Mouse (Mus musculus): ENCODE data around the gene Gca. TPM values are rescaled to one million over a fixed set of nuclear protein-coding genes. Genes with fewer than 3 reads are reported as not detected.

Gca gene
- polyA plus RNA-seq, 1 experiment from 2014 or later = 6.8 TPM

DNA sequence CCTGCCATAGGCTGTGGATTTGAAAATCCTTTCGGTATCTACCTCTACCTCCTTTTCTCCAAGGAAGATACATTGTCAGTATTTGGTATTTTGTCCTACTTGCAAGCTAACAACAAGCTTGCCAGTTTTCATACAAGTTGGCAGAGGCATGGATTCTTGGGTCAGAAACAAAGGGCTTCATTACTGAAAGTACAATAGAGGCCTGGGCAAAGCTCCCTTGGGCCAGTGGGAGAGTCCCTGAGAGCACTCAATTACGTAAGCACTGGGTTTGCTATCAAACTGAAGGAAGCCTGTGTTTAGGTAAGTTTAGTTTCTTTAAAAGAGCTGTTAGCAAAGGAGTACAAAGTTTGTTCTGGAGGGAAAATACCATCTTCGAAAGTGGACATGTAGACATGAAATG lies 1.5 kb upstream of the Gca start:
- Histone ChIP-seq H3K9me3 (replicated peaks; ENCODE audit: control insufficient read depth, low read length) (no peaks in the 10 kb centered on the region), H3K27ac (ENCODE audit: low read length) (no peak overlapping the region), H3K4me1 (ENCODE audit: control insufficient read depth, insufficient read depth, low read length) (no peaks in the 10 kb centered on the region), H3K36me3 (ENCODE audit: control insufficient read depth, insufficient read depth, low read length) (no peaks in the 10 kb centered on the region), H3K4me2 (ENCODE audit: low read depth, low read length) (no peak overlapping the region), H3K9ac (ENCODE audit: low read length) (no peak overlapping the region), H3K4me3 (replicated peaks; ENCODE audit: low read length) (no peak overlapping the region), H3K27me3 (ENCODE audit: control insufficient read depth, insufficient read depth, low read length) (no peaks in the 10 kb centered on the region)
- ATAC-seq (ENCODE audit: insufficient read depth, low FRiP score) = no peak
- 81% methylated on average over 3 of the region's 3 CpGs for WGBS

DNA sequence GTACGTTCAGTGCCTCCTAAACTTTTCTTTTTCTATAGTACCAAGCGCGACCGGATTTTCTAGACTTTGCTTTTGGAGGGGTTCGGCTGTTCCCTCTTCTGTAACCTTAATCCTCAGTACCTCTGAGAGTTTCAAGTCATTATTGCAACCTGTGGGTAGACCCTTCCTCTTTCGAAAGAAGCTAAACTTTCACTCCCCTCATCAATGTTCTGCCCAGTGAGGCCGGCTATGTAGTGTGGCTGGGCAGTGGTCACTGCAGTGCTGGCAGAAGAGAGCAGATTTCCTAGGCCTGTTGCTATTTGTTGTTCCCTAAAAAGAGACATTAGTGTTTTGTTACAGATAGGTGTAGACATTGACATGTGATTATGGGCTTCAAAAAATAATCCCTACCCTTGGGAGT lies 754 bp downstream of the Gca start:
- Histone ChIP-seq H3K36me3 (ENCODE audit: control insufficient read depth, insufficient read depth, low read length) (no peaks in the 10 kb centered on the region), H3K9me3 (replicated peaks; ENCODE audit: control insufficient read depth, low read length) (no peaks in the 10 kb centered on the region), H3K4me1 (ENCODE audit: control insufficient read depth, insufficient read depth, low read length) (no peaks in the 10 kb centered on the region), H3K27ac (ENCODE audit: low read length) (no peak overlapping the region), H3K4me2 (ENCODE audit: low read depth, low read length) (peak overlapping the region; percentile 91), H3K9ac (ENCODE audit: low read length) (no peak overlapping the region), H3K27me3 (ENCODE audit: control insufficient read depth, insufficient read depth, low read length) (no peaks in the 10 kb centered on the region), H3K4me3 (replicated peaks; ENCODE audit: low read length) (peak overlapping the region; percentile 73)
- WGBS = 63% methylated on average over 7 of the region's 7 CpGs
- no peak for ATAC-seq (ENCODE audit: insufficient read depth, low FRiP score)

DNA sequence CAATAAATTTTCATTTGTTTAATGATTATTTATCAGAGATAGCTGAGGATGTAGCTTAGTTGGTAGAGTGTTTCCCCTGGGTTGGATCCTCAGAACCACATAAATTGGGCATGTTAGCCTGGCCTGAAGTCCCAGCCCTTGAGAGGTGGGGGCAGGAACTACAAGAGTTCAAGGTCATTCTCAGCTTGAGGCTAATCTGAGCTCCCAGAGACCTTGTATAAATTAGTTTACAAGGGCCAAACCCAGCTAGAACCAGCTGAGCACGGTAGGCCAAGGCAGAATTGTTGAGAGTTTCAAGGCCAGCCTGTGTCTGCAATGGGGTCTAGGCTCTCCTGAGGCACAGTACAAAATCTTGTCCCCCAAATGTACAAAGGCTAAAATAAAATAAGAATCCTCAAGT lies 1.5 kb downstream of the Gca start:
- WGBS = 39% methylated on average over 1 of the region's 1 CpGs
- Histone ChIP-seq H3K4me2 (ENCODE audit: low read depth, low read length) (no peak overlapping the region), H3K9me3 (replicated peaks; ENCODE audit: control insufficient read depth, low read length) (no peaks in the 10 kb centered on the region), H3K27me3 (ENCODE audit: control insufficient read depth, insufficient read depth, low read length) (no peaks in the 10 kb centered on the region), H3K4me3 (replicated peaks; ENCODE audit: low read length) (no peak overlapping the region), H3K36me3 (ENCODE audit: control insufficient read depth, insufficient read depth, low read length) (no peaks in the 10 kb centered on the region), H3K27ac (ENCODE audit: low read length) (no peak overlapping the region), H3K4me1 (ENCODE audit: control insufficient read depth, insufficient read depth, low read length) (no peaks in the 10 kb centered on the region), H3K9ac (ENCODE audit: low read length) (no peak overlapping the region)
- ATAC-seq (ENCODE audit: insufficient read depth, low FRiP score) = no peak

DNA sequence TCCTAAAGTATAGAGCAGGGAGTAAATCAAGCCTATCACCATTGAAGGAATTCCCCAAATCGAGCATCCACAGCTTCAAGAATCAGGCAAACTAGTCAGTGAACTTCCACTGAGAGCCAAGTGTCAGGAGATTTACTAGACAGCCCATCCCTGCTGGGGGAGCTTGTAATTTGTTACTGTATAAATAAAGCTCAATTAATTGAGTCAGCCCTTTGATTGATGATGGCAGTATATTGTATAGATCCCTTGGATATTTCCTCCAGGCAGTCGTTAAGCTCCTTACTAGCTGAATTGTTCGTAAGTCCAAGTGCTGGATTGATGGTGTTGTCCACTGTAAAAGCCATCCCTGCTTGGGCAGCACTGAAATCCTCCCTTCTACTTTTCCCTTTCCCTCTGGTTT lies 5.8 kb downstream of the Gca start:
- no peak overlapping the region for H3K9ac ChIP-seq (ENCODE audit: low read length)
- no peak overlapping the region for H3K4me2 ChIP-seq (ENCODE audit: low read depth, low read length)
- H3K4me3 ChIP-seq (replicated peaks; ENCODE audit: low read length) = no peak overlapping the region
- ATAC-seq (ENCODE audit: insufficient read depth, low FRiP score) = no peak
- H3K36me3 ChIP-seq (ENCODE audit: control insufficient read depth, insufficient read depth, low read length) = no peaks in the 10 kb centered on the region
- no peak overlapping the region for H3K27ac ChIP-seq (ENCODE audit: low read length)
- no peaks in the 10 kb centered on the region for H3K9me3 ChIP-seq (replicated peaks; ENCODE audit: control insufficient read depth, low read length)
- H3K27me3 ChIP-seq (ENCODE audit: control insufficient read depth, insufficient read depth, low read length) = no peaks in the 10 kb centered on the region
- WGBS = 66% methylated on average over 3 of the region's 3 CpGs
- H3K4me1 ChIP-seq (ENCODE audit: control insufficient read depth, insufficient read depth, low read length) = no peaks in the 10 kb centered on the region

DNA sequence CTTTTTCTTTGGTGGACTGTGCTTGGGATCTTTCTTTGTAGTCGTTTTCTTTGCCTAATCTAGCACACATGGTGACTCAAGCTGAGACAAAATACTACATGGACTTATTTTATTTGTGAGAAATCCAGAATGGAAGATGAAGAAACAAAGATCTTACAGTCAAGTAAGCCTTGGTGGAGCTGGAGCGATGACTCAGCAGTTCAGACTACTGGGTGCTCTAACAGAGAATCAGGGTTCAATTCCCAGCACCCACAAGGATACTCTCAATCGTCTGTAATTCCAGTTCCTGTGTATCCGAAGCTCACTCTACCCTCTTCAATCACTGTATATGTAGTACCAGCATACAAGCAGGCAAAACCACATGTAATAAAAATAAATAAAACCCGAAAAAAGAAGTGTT lies 6.2 kb downstream of the Gca start:
- Histone ChIP-seq H3K4me2 (ENCODE audit: low read depth, low read length) (no peak overlapping the region), H3K27ac (ENCODE audit: low read length) (no peak overlapping the region), H3K4me3 (replicated peaks; ENCODE audit: low read length) (no peak overlapping the region), H3K9me3 (replicated peaks; ENCODE audit: control insufficient read depth, low read length) (no peaks in the 10 kb centered on the region), H3K27me3 (ENCODE audit: control insufficient read depth, insufficient read depth, low read length) (no peaks in the 10 kb centered on the region), H3K9ac (ENCODE audit: low read length) (no peak overlapping the region), H3K4me1 (ENCODE audit: control insufficient read depth, insufficient read depth, low read length) (no peaks in the 10 kb centered on the region), H3K36me3 (ENCODE audit: control insufficient read depth, insufficient read depth, low read length) (no peaks in the 10 kb centered on the region)
- 82% methylated on average over 5 of the region's 5 CpGs for WGBS
- ATAC-seq (ENCODE audit: insufficient read depth, low FRiP score) = no peak

DNA sequence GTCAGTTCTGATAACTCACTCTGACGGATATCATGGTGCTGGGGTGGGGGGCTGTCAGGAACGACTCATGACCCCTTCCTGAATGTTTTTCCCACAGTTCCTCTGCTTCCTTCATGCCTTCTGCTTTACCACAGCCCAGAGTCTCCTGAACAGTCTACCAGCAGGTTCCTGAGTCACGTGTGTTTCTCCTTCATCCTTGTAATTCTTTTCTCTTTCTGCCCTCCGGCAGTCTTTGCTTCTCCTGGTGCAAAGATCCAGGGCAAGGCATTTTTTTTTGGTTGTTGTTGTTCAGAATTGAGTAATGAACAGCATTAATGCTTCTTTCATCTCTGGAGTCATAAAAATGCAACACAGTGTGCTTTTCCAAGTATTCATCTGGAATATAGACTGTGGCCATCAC lies 6.7 kb downstream of the Gca start:
- no peak for ATAC-seq (ENCODE audit: insufficient read depth, low FRiP score)
- no peaks in the 10 kb centered on the region for H3K27me3 ChIP-seq (ENCODE audit: control insufficient read depth, insufficient read depth, low read length)
- no peaks in the 10 kb centered on the region for H3K4me1 ChIP-seq (ENCODE audit: control insufficient read depth, insufficient read depth, low read length)
- WGBS = 75% methylated on average over 4 of the region's 4 CpGs
- H3K4me3 ChIP-seq (replicated peaks; ENCODE audit: low read length) = no peak overlapping the region
- H3K36me3 ChIP-seq (ENCODE audit: control insufficient read depth, insufficient read depth, low read length) = no peaks in the 10 kb centered on the region
- H3K9ac ChIP-seq (ENCODE audit: low read length) = no peak overlapping the region
- no peaks in the 10 kb centered on the region for H3K9me3 ChIP-seq (replicated peaks; ENCODE audit: control insufficient read depth, low read length)
- H3K27ac ChIP-seq (ENCODE audit: low read length) = no peak overlapping the region
- H3K4me2 ChIP-seq (ENCODE audit: low read depth, low read length) = no peak overlapping the region

DNA sequence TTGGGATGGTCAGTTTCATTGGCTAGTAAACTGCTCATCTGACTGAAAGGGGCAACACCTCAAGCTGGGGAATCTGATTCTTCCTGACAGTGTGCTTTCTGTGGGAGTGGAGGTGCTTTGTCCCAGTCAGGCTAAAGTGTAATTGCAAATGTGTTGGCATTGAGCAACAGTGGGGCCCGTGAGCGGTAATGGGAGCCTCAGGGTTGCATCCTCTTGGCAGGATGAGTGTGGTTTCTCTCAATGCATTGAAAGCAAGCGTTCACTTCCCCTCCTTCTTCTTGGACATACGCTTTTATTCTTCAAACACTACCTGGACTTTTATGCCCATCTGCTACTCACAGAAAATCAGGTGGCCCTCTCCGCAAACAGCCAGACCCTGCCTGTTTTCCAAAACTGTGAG lies 8.7 kb downstream of the Gca start:
- Histone ChIP-seq H3K27me3 (ENCODE audit: control insufficient read depth, insufficient read depth, low read length) (no peaks in the 10 kb centered on the region), H3K36me3 (ENCODE audit: control insufficient read depth, insufficient read depth, low read length) (no peaks in the 10 kb centered on the region), H3K4me2 (ENCODE audit: low read depth, low read length) (no peak overlapping the region), H3K4me3 (replicated peaks; ENCODE audit: low read length) (no peak overlapping the region), H3K27ac (ENCODE audit: low read length) (no peak overlapping the region), H3K9ac (ENCODE audit: low read length) (no peak overlapping the region), H3K4me1 (ENCODE audit: control insufficient read depth, insufficient read depth, low read length) (no peaks in the 10 kb centered on the region), H3K9me3 (replicated peaks; ENCODE audit: control insufficient read depth, low read length) (no peaks in the 10 kb centered on the region)
- 86% methylated on average over 5 of the region's 5 CpGs for WGBS
- no peak for ATAC-seq (ENCODE audit: insufficient read depth, low FRiP score)

DNA sequence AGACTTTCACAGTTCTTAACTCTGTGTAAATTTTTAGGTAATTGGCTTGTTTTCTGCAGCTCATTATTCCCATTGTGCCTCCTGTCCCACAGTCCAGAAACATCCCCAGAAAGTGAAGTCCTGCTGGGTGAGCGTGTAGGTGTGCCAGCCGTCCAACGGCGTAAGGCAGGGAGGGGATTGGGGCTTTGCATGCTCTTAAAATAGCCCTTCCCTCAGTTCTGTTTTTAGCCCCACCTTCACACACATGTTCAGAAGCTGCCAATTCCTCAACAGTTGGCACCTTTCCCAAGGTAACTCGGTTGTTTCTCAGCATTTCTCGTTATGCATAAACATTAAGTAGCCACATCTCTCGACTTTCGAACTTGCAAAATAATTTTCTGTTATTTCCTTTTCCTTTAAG lies 17.6 kb downstream of the Gca start:
- Histone ChIP-seq H3K4me3 (replicated peaks; ENCODE audit: low read length) (no peak overlapping the region), H3K9ac (ENCODE audit: low read length) (no peak overlapping the region), H3K36me3 (ENCODE audit: control insufficient read depth, insufficient read depth, low read length) (no peaks in the 10 kb centered on the region), H3K27me3 (ENCODE audit: control insufficient read depth, insufficient read depth, low read length) (no peaks in the 10 kb centered on the region), H3K9me3 (replicated peaks; ENCODE audit: control insufficient read depth, low read length) (no peaks in the 10 kb centered on the region), H3K4me1 (ENCODE audit: control insufficient read depth, insufficient read depth, low read length) (no peaks in the 10 kb centered on the region), H3K27ac (ENCODE audit: low read length) (no peak overlapping the region), H3K4me2 (ENCODE audit: low read depth, low read length) (no peak overlapping the region)
- ATAC-seq (ENCODE audit: insufficient read depth, low FRiP score) = no peak
- 75% methylated on average over 8 of the region's 8 CpGs for WGBS

DNA sequence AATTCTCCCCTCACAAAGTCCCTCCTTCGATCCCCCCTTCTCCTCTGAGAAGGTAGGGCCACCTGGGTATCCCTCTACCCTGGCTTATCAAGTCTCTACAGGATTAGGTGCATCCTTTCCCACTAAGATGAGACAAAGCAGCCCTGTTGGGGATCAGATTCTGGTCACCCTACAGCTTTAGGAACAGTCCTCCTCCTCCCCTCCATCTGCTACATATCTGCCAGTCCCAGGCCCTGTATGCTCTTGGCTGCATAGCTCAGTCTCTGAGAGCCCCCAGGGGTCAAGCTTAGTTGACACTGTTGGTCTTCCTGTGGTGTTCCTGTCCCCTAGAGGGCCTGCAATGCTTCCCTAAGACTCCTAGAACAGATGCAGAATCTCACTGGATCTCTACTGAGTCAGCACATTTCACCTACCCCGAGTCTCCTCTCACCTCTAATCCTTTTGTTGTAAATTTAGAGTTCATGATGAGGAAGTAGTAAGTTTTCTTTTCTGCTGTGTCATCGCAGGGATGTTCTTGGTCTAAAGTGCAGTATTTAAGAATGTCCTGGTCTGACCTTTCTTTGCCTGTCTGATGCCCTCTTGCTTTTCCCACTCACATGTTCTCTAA lies 21.0 kb downstream of the Gca start:
- ATAC-seq (ENCODE audit: insufficient read depth, low FRiP score) = no peak
- Histone ChIP-seq H3K27ac (ENCODE audit: low read length) (no peak overlapping the region), H3K4me2 (ENCODE audit: low read depth, low read length) (no peak overlapping the region), H3K9ac (ENCODE audit: low read length) (no peak overlapping the region), H3K27me3 (ENCODE audit: control insufficient read depth, insufficient read depth, low read length) (no peaks in the 10 kb centered on the region), H3K4me1 (ENCODE audit: control insufficient read depth, insufficient read depth, low read length) (no peaks in the 10 kb centered on the region), H3K4me3 (replicated peaks; ENCODE audit: low read length) (no peak overlapping the region), H3K36me3 (ENCODE audit: control insufficient read depth, insufficient read depth, low read length) (no peaks in the 10 kb centered on the region), H3K9me3 (replicated peaks; ENCODE audit: control insufficient read depth, low read length) (no peaks in the 10 kb centered on the region)
- WGBS = 64% methylated on average over 3 of the region's 3 CpGs

DNA sequence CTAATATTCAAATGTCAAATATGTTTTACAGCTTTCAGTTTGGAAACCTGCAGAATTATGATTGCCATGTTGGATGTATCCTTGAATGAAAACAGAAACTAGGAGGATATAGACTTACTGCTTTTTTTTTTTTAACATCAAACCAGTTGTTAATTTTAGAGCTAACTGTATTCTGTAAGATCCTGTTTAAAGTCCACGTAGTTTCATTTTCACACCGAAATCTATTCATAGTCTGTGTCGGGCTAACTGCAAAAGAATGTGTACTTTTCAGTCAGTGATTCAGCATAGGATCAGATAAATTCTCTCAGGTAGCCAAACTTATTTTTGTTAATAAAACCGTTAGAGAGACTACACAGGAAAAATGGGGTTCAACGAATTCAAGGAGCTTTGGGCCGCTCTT lies 21.8 kb downstream of the Gca start:
- Histone ChIP-seq H3K9me3 (replicated peaks; ENCODE audit: control insufficient read depth, low read length) (no peaks in the 10 kb centered on the region), H3K27me3 (ENCODE audit: control insufficient read depth, insufficient read depth, low read length) (no peaks in the 10 kb centered on the region), H3K9ac (ENCODE audit: low read length) (no peak overlapping the region), H3K4me1 (ENCODE audit: control insufficient read depth, insufficient read depth, low read length) (no peaks in the 10 kb centered on the region), H3K36me3 (ENCODE audit: control insufficient read depth, insufficient read depth, low read length) (no peaks in the 10 kb centered on the region), H3K27ac (ENCODE audit: low read length) (no peak overlapping the region), H3K4me2 (ENCODE audit: low read depth, low read length) (no peak overlapping the region), H3K4me3 (replicated peaks; ENCODE audit: low read length) (no peak overlapping the region)
- ATAC-seq (ENCODE audit: insufficient read depth, low FRiP score) = no peak
- 74% methylated on average over 6 of the region's 6 CpGs for WGBS

Data from stomach, embryonic 16.5 days (tissue).